In the genomic region with DNA sequence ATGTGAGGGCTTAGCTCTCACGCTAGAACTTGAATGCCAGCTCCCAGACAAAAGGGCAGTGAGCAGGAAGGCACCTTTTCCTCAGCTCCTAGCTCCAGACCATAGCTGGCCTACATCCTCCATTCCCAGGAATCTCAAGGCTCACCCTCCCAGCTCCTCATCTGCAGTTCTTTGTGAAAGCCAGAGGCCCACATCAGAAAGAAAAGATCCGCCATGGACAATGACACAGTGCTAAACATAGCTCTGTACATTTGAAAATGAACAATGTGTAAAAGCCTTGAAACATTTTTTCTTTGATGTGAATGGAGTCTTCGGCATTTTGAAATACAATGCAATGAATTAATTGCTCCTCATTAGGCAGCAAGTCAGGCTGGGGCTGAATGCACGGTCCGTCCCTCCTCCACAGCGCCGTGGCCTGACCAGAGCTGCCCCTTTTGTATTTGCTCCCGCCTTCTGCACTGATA, we compare ENCODE assay signal across 10 mouse cellular contexts.
DNase-seq lines count a peak whose midpoint lies in the region; ATAC-seq and TF ChIP-seq lines count a peak whose summit lies in the region.
"Had no signal": no experiment of that assay in that cellular context is flagged by ENCODE, and none has a peak within 500 bp of the region (broad histone marks: within the 10 kb centered on the region; RNA-seq: fewer than 3 reads in every experiment).

No protein-coding gene starts in this region.

- no peak for TF ChIP-seq CTCF in layer of hippocampus, adult 2 months (conservative IDR thresholded peaks at IDR 0.05)
- no peak for TF ChIP-seq CTCF in hindbrain, postnatal 0 days (IDR thresholded peaks at IDR 0.05; ENCODE audit: low read depth)

- no peak for DNase-seq in layer of hippocampus, adult 2 months (ENCODE audit: low spot score in 2 of 2)
- no peak for DNase-seq in layer of hippocampus, postnatal 25 days (ENCODE audit: extremely low spot score in 1 of 2, low spot score in 1 of 2)
- no peak for DNase-seq in embryonic facial prominence, embryonic 14.5 days (ENCODE audit: low spot score)
- DNase-seq in hindbrain, postnatal 0 days (ENCODE audit: low spot score), result no peak
- DNase-seq in retina, postnatal 1 day, result peak; percentile 89
- DNase-seq in spleen, postnatal 36 days (ENCODE audit: low spot score in 2 of 2), result no peak
- no peak for DNase-seq in layer of hippocampus, adult 18-20 months (ENCODE audit: low spot score in 2 of 2)
- no peak for DNase-seq in heart, postnatal 36 days
- DNase-seq: right cerebral cortex, adult 18-20 months; thymus, adult 18-20 months had no signal

- peak overlapping the region; percentile 25 for H3K27ac ChIP-seq in layer of hippocampus, adult 2 months
- H3K27ac ChIP-seq in embryonic facial prominence, embryonic 14.5 days (replicated peaks; ENCODE audit: low read depth, low read length), result 0 out of 2 replicates have a peak overlapping the region, but pooled peaks have one; percentile 16
- peak overlapping the region; percentile 48; the same call in 1 of the 2 replicates for H3K27ac ChIP-seq in hindbrain, postnatal 0 days

- ATAC-seq in embryonic facial prominence, embryonic 14.5 days (ENCODE audit: low read depth), result peak; percentile 23; the same call in 1 of the 2 replicates
- ATAC-seq in hindbrain, postnatal 0 days, result 0 out of 2 replicates have a peak, but pooled peaks have one; percentile 39

- H3K36me3 ChIP-seq in embryonic facial prominence, embryonic 14.5 days (ENCODE audit: control insufficient read depth, insufficient read depth, low read length), result 0 out of 2 replicates have a peak, but pooled peaks cover 15% of the 10 kb centered on the region
- H3K36me3 ChIP-seq in hindbrain, postnatal 0 days (ENCODE audit: insufficient read depth, low read length), result 0 out of 2 replicates have a peak, but pooled peaks cover 3% of the 10 kb centered on the region

- peaks cover 21% of the 10 kb centered on the region for H3K4me1 ChIP-seq in embryonic facial prominence, embryonic 14.5 days (ENCODE audit: control insufficient read depth, insufficient read depth, low read length)
- peaks cover 23% of the 10 kb centered on the region for H3K4me1 ChIP-seq in hindbrain, postnatal 0 days (ENCODE audit: insufficient read depth, low read length)

- H3K4me3 ChIP-seq in layer of hippocampus, adult 2 months, result no peak overlapping the region
- no peak overlapping the region for H3K4me3 ChIP-seq in embryonic facial prominence, embryonic 14.5 days (ENCODE audit: low read depth, low read length)
- no peak overlapping the region for H3K4me3 ChIP-seq in hindbrain, postnatal 0 days (ENCODE audit: low read length)

- WGBS in embryonic facial prominence, embryonic 14.5 days, result 53% methylated on average over 8 of the region's 8 CpGs
- 22% methylated on average over 8 of the region's 8 CpGs for WGBS in hindbrain, postnatal 0 days

- intact Hi-C loops in heart, postnatal 36 days (cut with DNase I), result no loop called here

- H3K27me3 ChIP-seq in embryonic facial prominence, embryonic 14.5 days (replicated peaks; ENCODE audit: control insufficient read depth, insufficient read depth, low read length), result no peaks in the 10 kb centered on the region
- H3K27me3 ChIP-seq in hindbrain, postnatal 0 days (ENCODE audit: insufficient read depth, low read length), result no peaks in the 10 kb centered on the region

- no peak overlapping the region for H3K9ac ChIP-seq in embryonic facial prominence, embryonic 14.5 days (ENCODE audit: low read depth, low read length)
- no peak overlapping the region for H3K9ac ChIP-seq in hindbrain, postnatal 0 days (replicated peaks; ENCODE audit: low read length)

- H3K9me3 ChIP-seq in embryonic facial prominence, embryonic 14.5 days (ENCODE audit: control insufficient read depth, low read length), result no peaks in the 10 kb centered on the region
- no peaks in the 10 kb centered on the region for H3K9me3 ChIP-seq in hindbrain, postnatal 0 days (ENCODE audit: low read length)

- no peak overlapping the region for H3K4me2 ChIP-seq in embryonic facial prominence, embryonic 14.5 days (ENCODE audit: low read depth, low read length)
- no peak overlapping the region for H3K4me2 ChIP-seq in hindbrain, postnatal 0 days (ENCODE audit: low read depth, low read length)
